Mouse (Mus musculus) T-helper 1 cell (primary cell): Measurements from ENCODE around the gene Atp1b2.
"Not testable (repeated sequence)": the region's sequence is repeated elsewhere in the genome, so short reads cannot be mapped to it uniquely, and the experiment has no call there.

Experiments
- in situ Hi-C: fragments of 300-600 bp; cut with MboI, MseI; formaldehyde crosslinking; loops from one replicate; pipeline ENCODE4 v1.15.1; 2025; ENCODE audit warnings: high pct_unique_total_duplicates

Atp1b2 gene

DNA sequence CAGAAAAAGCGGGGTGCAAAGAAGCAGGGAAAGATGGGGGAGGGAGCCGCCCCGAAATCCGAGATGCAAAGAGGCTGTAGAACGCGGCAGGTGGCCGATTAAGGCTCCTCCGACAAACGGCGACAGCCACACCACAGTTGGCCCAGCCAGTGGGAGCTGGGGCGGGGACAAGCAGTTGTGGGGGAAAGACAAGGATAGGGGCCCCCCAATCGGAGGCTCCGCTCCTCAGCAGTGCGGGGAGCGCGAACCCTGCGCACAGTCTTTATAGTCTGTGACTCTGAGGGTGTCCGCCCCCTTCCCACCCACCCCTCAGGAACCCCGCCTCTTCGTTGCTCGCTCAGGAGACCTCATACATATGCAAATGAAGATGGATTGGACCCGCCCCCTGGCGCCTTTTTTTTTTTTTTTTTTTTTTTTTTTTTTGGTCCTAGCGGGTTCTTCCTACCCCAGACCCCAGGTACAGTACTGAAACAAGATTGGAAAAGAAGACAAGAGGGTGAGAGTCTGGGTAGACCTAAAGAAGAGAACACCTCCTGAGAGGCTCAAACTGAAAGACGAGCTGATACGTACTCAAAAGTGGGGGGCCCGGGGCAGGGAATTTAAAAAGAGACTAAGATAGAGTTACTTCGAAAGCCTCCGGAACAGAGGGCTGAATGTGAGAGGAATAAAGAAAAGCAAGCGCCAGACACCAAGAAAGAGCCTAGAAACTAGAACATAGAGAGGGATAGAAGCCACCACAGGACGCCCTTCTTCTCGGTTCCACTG lies at the start of gene Atp1b2:
Gene Atp1b2, minus strand, starts transcription at position 217 of the 765 bp plus-strand sequence.
- in situ Hi-C loops: no loop called here

DNA sequence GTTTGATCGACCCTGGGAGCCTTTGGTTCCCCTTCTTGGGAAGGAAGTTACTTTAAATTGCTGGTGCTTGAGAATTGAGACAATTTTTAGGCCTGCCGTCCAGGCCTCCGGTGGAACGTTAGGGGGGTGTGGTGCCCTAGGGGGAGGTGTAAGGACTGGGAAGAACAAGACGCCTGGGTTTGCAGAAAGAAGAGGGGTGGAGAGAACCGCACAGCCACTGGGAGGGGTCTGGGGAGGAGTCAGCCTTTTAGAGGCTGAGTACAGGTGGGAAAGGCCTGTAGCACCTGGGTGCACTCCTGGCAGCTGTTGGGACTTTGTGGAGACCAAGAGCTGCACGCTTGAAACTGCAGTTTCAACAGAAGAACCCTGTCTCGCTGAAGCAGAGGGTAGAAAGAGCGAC lies 49.0 kb upstream of the Atp1b2 start:
- in situ Hi-C loops: no loop called here

DNA sequence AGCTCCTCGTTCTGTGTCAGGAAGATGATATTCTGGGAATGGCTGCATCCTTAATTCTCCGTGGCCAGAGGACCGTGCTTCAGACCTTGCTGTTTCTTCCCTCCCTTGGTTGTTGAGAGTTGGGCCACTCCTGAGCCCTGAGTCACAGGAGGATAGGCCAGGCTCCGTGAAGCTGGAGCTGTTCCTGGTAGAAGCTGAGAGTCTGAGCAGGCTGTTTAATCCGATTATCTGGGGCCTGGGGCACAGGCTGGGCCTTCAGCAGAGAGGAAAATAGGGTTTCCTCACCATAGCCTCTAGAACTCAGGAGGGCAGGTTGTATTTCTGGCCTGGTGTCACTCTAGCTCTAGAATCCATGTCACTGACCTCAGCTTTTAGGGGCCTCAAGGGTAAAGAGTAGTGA lies 47.7 kb upstream of the Atp1b2 start:
- in situ Hi-C loops: no loop called here

DNA sequence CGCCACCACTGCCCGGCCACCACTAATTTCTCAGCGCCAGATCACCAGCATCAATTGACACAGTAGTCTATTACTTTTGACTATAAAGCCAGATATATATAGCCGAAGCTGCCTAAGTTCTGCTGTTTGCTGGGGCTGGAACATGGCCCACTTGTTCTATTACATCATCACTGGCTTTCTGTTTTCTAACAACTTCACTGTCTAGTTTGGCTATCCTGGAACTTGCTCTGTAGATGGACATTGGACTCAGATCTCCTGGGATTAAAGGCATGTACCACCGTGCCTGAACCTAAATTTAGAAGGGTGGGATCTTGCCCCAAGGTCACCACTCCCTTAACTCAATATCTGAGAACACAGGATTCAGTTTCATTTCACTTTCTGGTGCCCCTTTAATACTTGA lies 40.1 kb upstream of the Atp1b2 start:
- in situ Hi-C loops: no loop called here

DNA sequence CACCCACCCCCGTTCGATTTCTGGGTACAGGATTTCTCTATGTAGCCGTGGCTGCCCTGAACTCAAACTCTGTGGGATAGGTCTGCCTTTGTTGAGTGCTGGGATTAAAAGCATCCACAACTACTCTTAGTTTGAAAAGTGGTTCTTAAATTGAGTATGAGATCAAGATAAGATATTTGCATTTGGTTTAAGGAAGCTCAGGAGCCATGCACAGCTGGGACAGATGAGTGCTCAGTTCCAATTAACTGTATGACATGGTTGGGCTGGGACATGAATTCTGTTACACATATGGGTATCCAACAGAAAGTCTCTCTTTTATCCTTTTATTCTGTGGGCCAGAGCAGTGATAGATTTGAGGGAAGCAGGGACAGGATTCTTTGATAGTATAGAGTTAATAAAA lies 29.7 kb upstream of the Atp1b2 start:
- in situ Hi-C loops: no loop called here

DNA sequence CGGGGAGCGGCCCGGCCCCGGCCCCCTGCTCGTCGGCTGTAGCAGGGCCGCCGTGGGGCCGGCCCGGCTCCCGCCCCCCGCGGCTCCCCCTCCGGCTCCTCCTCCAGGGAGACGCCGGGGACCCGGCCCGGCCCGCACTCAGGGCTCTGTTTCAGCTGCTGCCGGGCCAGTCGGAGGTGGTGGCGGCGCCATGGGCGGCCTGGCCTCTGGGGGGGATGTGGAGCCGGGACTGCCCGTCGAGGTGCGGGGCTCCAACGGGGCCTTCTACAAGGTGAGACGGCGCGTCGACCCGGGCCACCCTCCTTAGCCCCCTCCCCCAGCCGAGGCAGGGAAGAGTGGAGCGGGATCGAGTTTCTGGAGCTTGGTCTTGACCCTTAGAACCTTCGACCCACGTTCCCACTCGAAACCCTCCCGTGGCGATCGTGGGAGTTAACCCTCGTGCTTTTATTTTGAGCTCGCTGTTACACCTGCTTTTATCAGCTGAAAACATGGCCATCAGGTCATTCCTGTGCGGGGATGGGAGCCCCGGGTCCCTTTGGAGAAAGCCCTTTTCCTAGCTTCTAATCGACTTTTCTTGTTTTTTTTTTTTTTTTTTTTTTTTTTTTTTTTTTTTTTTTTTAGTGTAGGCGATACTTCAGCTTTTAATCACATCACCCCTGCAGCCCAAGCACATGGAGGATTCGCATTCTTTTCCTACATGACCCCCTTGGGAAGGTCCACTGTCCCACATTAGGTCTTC lies 27.6 kb upstream of the Atp1b2 start:
- in situ Hi-C loops: no loop called here

DNA sequence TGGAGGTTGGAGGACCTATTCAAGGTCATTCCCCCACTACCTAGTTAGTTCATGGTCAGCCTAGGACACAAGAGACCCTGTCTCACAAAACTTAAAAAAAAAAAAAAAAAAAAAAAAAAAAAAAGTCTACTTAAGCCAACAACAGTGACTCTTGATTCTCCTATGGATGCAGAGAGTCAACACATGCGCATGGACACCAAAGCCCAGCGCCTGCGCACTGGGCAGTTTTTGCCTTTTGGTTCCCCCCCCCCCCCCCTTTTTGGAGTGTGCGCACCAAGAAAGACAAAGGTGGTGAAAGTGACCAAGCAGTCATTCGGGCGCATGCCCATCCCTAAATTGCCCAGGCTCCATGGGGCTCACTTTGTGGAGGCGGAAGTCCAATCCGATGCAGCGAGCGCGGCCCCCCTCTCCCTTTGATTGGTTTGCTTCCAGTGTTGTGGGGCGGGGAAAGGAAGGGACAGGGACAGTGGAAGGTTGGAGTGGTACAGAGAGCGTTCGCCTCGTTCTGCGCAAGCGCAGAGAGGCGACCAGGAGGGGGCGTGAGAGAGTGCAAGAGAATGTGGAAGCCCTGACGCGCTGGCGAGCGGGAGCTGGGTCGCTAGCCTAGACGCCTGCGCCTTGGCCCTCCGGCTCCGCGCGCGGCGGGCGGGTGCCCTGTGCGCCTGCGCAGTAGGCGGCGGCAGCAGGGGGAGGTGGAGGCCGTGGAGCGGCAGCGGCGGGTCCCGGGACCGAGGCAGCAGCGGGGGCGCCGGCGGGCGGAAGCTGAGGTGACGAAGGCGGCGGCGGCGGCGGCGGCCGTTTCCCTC lies 26.7 kb upstream of the Atp1b2 start, which contains the start of gene Fxr2:
Gene Fxr2, plus strand, starts transcription at position 707 of the 806 bp plus-strand sequence.
- in situ Hi-C loops: no loop called here

DNA sequence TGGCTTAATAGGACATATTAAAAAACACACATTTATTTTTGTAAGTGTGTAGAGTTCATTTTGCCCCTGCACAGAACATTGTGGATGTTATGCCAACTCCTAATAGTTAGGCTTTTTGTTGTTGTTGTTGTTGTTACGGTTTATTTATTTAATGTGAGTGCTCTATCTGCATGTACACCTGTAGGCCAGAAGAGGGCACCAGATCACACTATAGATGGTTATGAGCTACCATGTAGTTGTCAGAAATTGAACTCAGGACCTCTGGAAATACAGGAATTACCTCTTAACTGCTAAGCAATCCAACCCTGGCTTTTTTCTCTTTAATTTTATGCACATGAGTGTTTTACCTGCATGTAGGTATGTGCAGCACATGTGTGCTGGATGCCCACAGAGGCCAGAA lies 24.1 kb upstream of the Atp1b2 start:
- in situ Hi-C loops: no loop called here

DNA sequence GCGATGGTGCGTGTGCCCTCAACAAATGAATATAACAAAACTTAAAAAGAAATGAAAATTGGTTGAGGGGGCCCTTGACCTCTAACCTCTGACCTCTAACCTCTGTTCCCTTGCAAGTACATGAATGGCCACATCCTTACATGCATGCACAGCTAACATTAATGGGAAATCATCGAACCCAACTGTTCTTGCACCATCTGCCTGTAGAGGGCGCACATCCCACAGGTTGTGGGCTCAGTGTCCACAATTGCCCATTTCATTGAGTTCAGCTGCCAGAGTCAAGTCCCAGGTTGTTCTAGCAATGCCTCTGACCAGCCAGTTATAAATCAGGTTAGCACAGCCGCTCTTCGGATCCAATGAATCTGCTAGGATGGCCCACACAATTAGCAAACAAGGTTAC lies 22.5 kb upstream of the Atp1b2 start:
- in situ Hi-C loops: no loop called here

DNA sequence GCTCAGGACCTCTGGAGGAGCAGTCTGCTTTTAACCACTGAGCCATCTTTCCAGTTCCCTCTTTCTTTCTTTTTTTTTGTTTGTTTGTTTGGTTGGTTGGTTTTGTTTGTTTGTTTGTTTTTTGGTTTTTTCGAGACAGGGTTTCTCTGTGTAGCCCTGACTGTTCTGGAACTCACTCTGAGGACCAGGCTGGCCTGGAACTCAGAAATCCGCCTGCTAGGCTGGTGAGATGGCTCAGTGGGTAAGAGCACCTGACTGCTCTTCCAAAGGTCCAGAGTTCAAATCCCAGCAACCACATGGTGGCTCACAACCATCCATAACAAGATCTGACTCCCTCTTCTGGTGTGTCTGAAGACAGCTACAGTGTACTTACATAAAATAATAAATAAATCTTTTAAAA lies 18.6 kb upstream of the Atp1b2 start:
- in situ Hi-C loops: not testable (repeated sequence)

DNA sequence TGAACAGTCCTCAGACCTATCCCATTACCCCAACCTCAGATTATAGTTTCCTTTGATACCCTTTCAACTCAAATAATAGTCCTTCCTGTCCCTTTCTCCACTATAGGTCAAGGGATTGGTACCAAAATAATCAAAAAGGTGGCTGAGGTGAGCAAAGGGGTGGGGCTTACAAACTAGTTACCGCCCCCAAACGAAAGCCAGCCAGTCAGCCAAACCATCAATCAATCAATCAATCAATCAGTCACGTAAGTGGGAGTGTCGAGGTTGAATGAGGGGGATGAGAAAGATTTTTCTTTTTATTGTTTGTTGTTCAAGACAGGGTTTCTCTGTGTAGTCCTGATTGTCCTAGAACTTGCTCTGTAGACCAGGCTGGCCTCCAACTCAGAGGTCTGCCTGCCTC lies 17.3 kb upstream of the Atp1b2 start:
- in situ Hi-C loops: no loop called here

DNA sequence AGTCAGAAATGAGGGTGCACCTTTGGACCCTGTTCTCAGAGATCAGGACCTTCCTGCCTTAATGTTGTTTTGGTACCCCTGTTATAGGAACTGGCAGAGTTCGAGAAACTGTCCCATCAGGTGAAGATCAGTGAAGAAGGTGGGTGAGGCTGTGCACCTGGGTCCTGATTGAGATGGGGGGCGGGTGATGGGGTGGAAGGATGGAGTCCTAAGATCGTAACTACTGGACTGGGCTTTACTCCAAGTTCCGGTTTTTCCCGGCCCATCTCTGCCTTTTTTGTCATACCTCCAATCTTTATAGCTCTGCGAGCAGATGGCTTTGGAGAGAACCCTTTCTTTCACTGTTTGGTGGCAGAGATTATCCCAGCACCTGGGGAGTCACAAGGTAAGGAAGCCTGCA lies 16.7 kb upstream of the Atp1b2 start:
- in situ Hi-C loops: no loop called here

DNA sequence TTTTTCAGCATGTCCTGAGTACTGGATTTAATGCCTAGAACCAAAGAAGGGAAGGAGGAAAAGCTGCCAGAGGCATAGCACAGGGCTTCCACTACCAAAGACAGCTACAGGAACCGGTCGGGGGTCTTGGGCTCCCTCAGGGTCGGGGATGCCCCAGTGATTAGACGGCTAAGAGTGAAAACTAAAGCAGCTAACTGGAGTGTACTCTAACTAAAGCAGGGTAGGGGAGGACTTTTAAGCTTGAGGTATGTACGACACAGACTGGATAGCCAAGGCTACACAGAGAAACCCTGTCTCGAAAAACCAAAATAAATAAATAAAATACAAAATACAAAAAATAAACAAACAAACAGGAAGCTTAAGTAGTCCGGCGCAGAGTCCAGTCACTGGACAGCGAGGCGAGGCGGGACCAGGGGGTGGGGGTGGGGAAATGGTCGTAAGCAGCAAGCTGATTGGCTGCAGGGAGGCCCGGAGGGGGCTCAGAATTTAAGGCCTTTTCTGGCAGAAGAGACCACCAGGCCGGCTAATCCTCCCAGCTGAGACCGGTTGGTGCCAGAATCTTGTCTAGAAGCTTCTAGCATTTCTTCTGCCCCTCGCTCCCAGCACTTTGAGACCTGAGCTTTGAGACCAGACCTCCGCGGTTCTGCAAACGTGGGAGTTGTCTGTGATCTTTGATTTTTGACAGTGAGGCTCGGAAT lies 16.0 kb upstream of the Atp1b2 start, which contains the start of gene Sat2:
Gene Sat2, plus strand, starts transcription at position 454 of the 698 bp plus-strand sequence.
- in situ Hi-C loops: no loop called here

DNA sequence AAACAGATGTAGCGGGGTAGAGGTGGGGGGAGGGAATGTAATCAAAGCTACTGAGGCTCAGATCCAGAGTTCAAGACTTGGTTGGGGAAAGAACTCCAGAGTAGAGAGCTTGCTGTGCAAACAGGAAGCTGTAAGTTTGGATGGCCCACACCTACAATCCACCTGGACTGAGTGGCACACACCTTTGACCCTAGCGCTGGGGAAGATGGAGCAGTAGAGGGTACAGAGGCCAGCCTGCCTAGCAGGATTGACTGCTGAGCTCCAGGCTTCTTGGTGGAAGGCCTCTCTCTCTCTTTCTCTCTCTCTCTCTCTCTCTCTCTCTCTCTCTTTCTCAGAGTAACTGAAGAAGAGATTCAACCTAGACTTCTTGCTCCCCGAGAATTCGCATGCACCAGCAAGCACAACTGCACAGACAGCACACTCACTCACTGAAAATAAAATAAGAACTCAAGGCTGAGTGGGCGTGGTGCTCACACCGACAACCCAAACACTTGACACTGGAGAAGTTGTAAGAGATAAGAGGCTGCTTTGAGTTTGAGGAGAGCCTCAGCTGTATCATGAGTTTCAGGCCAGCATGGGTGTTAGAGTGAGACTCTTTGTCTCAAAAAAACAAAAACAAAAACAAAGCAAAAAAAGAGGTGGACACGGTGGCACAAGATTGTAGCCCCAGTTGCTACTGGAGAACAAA lies 14.8 kb upstream of the Atp1b2 start:
- in situ Hi-C loops: no loop called here

DNA sequence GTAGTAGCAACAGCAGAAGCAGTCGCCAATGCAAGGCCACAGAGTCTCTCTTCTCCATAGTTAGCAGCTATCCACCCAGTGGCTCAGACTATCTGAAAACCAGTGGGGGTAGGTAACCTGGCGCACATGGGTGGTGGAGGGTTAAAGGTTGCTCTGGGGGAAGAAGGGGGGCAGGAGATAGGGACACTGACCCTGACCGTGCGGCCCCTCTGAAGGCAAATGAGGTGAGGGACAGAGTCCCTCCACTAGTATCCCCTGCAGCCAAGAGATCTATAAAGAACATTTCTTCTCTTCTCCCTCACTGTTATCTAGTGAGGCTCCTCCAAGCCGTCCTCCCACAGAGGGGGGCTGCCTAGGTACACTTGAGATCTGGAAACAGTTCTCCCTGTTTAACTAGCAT lies 12.1 kb upstream of the Atp1b2 start, which contains the start of gene Shbg:
Gene Shbg, minus strand, starts transcription at position 101 of the 400 bp plus-strand sequence.
- in situ Hi-C loops: no loop called here

DNA sequence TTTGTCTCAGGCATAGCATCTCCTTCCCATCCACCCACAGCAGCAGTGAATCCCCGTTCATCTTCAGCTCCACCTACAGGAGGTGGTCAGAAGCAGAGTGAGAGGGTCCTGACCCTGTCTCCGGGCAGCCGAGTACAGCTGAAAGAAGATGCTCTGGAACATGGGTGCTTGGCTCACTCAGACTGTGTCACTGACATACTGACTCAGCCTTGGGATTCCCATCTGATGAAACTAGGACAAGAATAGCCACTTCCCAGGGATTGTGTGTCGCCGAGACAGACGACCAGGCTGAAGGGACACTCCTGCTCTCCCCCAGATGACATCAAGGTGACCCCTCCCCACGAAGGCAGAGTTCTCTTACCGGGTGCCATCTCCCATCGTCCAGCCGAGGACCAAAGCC lies 11.0 kb upstream of the Atp1b2 start:
- in situ Hi-C loops: no loop called here

DNA sequence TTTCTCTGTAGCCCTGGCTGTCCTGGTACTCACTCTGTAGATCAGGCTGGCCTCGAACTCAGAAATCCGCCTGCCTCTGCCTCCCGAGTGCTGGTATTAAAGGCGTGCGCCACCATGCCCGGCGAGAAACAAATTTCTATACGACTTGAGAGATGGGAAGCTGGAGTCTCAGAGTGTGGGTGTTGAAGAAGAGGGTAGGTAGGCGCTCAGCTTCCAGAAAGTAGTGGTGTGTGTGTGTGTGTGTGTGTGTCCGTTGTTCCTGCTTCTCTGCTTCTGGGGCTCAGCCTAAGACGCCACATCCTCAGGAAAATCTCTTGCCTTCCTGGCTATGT lies 8.5 kb upstream of the Atp1b2 start:
- in situ Hi-C loops: not testable (repeated sequence)

DNA sequence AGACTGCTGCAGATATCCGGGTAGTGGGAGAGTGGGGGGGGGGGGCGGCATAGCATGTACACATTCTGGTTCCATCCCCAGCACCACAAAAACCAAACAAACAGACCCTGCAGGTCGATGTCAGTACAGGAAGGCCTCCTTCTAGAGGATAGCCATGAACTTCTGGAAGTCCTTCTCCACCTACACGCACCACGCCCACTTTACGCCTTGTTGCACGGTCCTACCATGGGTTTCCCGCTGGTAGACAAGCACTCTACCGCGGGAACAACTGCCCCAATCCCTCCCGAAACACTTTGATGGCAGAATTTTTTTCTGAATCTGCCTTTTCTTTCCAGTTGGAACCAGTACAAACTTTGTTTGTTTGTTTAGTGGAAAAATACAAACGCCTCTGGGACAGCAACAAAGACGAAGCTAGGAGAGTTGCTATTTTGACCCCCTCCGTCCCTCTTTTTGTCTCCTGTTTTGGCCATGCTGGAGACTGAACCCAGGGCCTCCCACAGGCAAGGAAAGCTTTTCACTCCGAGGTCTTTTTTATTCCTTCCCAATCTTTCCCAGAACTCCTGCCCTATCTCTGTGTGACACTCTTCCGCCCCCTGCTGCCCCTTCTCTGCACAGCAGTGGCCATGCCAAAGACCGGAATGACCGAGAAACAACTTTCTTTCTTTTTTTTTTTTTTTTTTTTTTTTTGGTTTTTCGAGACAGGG lies 8.0 kb upstream of the Atp1b2 start:
- in situ Hi-C loops: no loop called here

DNA sequence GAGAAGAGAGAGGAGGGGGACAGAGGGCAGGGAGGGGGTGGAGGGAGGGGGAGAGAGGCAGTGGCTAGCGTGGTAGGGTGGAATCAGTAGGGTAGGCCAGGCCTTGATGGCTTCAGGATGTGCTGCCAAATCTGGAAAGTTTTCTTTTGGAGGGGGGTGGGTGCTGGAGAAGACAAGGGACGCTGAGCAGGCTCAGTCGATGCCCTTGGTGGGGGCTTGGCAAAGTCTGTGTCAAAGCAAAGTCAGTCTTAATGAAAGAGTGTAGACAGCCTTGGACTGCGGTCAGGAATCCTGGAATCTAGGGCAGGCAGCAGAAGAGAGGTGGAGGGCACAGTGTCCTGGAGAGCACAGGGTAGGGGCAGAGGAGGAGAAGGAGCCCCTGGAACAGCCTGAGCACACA lies 5.2 kb upstream of the Atp1b2 start:
- in situ Hi-C loops: no loop called here

DNA sequence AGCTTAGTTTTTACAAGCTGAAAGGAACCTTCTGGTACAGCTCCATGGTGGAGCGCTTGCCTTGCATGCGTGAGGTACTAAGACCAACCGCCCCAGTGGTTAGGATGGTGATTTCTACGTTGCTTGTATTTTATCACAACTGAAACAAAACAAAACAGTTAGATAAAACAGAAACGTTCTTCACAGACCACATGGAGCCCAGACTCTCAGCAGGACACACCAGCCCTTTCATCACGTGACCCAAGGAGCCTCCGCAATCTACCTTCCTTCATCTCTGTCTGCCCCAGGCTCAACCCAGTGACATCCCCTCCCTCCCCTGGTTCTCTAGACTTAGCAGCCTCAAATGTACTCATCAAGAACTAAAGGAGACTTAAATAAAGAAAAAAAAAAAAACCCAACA lies 3.7 kb upstream of the Atp1b2 start:
- in situ Hi-C loops: no loop called here
